Mouse (Mus musculus): ENCODE data around the gene Myoc.

Gene Myoc

DNA sequence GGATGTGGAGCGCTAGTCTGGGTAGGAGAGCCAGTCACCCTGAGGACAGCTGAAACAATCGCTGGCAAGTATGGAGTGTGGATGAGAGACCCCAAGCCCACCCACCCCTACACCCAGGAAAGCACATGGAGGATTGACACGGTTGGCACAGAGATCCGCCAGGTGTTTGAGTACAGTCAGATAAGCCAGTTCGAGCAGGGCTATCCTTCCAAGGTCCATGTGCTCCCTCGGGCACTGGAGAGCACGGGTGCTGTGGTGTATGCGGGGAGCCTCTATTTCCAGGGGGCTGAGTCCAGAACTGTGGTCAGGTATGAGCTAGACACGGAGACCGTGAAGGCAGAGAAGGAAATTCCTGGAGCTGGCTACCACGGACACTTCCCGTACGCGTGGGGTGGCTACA lies 9.5 kb downstream of the Myoc start:
- no peak for DNase-seq (ENCODE audit: low spot score)

DNA sequence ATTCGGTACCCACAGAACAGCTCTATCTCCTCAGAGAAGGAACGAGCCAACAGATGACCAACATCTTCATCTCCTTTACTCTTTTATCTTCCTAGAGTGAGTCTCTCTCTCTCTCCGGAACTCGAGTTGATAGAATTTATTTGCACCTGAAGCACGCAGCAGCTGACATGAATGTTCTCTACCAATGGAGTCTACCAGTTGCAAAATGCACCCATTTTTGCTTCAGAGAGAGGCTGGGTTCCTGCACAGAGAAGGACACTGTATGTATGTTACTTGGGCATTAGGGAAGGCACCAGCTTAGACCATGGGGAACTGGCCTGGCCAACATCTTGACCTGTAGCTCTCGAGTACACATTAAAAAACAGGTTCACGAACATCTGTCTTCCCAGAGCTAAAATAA lies 19.2 kb downstream of the Myoc start, which contains the start of gene Myocos:
Gene Myocos (minus strand): TSS at position 101 of the 400 bp plus-strand sequence.
- no peak for DNase-seq (ENCODE audit: low spot score)

DNA sequence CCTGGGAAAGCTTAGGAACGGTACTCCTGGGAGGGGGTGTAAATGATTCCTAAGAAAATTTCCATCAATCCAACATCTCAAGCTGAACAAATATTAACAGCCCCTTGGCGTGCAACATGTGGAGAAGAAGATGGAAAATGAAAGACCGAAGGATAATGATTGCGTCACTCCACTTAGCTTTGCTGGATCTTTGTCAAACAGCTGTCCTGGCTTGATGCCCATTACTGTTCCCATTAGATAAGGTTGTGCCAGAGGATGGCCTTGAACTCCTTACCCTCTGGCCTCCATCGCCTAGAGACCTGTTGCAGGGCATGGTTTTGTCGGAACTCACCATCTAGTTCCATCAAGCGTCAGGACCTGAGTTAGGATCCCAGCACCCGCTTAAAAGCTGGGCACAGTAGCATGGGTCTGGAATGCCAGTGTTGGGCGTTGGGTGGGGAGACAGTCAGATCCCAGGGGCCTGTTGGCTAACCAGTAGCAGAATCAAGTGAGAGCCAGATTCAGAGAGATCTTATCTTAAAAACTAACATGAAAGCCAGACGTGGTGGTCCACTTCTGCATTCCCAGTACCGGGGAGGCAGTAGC lies 21.4 kb downstream of the Myoc start:
- DNase-seq (ENCODE audit: low spot score): no peak

DNA sequence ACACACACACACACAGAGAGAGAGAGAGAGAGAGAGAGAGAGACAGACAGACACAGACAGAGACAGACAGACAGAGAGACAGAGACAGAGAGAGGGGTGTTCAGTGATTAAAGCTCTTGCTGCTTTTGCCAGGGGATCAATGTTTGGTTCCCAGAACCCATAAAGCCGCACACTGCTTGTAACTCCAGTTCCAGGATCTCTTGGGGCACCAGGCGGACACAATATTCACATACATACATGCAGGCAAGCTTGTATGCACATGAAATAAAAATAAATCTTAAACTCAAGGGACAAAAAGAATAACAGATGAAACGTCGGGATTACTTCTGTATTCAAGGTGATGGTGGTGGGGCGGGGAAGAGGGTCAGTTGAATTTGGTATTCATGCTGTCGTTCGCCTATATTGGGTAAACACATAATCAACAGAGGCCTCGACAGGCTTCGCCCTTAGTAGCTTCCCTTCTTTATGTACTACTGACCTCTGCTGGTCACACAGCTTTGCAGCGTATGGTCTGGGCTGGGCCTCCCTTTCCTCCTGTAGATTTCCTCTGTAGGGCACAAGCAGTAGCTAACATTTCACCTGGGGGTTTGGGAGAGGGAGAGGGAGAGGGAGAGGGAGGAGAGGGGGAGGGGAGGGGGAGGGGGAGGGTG lies 26.0 kb downstream of the Myoc start:
- peak; percentile 53 for DNase-seq (ENCODE audit: low spot score)

DNA sequence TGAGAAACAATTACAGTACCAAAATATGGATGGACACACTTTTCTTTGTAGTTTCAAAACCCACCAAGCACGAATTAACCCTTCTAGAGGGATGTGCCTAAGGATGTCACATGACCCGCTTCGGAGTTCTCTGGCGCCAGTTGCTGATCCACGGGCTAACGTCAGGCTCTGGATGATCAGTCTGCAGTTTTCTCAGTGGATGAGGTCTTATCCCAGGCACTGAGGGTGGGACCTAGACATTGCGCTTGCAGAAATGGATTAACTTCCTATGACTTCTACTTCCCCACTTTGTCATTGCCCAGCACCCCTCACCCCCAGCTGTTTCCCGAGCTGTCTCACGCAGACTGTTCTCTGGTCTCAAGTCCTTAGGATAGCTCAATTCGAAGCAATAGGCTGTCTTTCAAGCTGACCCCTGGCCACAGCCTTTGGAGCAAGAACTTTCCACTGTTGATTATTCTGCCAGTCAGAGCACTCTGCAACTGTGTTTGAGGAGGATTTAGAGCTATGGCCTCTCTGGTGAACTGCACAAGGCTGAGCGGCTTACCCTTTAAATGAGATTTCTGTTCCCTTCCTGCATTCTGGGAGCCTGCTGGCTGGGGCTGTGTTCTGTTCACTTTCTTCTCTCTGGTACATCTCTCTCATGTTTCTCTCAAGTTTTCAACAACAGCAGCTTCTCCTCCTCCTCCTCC lies 26.7 kb downstream of the Myoc start:
- DNase-seq (ENCODE audit: low spot score): no peak

DNA sequence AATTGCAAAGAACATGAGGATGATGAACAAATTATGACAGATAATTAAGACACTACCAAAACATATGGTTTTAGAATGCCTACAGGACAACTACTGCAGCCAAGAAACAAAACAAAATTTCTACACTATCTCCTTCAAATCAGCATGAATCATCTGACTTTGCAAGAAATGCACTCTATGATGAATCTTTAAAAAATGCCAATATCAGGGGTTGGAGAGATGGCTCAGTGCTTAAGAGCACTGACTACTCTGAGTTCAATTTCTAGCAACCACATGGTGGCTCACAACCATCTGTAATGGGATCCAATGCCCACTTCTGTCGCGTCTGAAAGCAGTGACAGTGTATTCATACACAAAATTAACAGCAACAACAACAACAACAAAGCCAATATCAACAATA lies 54.8 kb downstream of the Myoc start:
- no peak for DNase-seq (ENCODE audit: low spot score)

DNA sequence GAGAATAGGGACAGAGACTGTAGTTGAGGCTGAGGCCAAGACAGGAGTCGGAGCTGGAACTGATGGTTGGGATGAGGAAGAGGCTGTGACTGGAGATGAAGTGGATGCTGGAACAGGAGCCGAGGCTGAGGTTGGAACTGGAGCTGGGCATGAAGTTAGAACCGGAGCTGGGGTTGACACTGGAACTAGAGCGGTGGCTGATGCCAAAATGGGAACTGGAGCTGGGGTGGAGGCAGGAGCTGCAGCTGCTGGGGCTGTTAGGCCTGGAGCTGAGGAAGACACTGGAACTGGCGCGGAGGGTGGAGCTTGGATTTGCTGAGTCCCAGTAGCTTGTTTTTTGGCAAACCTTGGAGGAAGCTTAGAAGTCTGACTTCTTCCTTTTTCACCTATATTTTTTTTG lies 58.9 kb downstream of the Myoc start:
- DNase-seq (ENCODE audit: low spot score): no peak

All from layer of hippocampus, adult 9-10 months (tissue).